Mouse (Mus musculus) hindbrain, postnatal 0 days (tissue): ENCODE data around the gene Pth1r. TPM values are rescaled to one million over a fixed set of nuclear protein-coding genes. Genes with fewer than 3 reads are reported as not detected.
A peak's percentile ranks its signal among the peaks of the same experiment; 100 is the strongest.

Experiments
- ATAC-seq: fragments of 200-750 bp; cut with Nextera tagmentation; 2 replicates; pipeline ENCODE4 v1.8.0; 2017; ENCODE audit warnings: mild to moderate bottlenecking, moderate TSS enrichment, moderate library complexity
- DNase-seq: peaks from one replicate; pipeline ENCODE4 v3.0.0-alpha.2; 2015; ENCODE audit warnings: low spot score
- H3K27ac ChIP-seq: fragments of 300-500 bp; sonication (generic); 2 replicates; pipeline ENCODE4 v1.5.1; 2014; ENCODE audit warnings: mild to moderate bottlenecking
- H3K27me3 ChIP-seq: fragments of 300-500 bp; sonication (generic); 2 replicates; pipeline ENCODE4 v1.6.1; 2014; ENCODE audit warnings: low read length, mixed read lengths; ENCODE audit not compliant: insufficient read depth
- H3K36me3 ChIP-seq: fragments of 300-500 bp; sonication (generic); 2 replicates; pipeline ENCODE4 v1.6.1; 2014; ENCODE audit warnings: low read length, mixed read lengths; ENCODE audit not compliant: insufficient read depth
- H3K4me1 ChIP-seq: fragments of 300-500 bp; sonication (generic); 2 replicates; pipeline ENCODE4 v1.6.1; 2014; ENCODE audit warnings: antibody characterized with exemption, low read length, mixed read lengths; ENCODE audit not compliant: insufficient read depth
- H3K4me2 ChIP-seq: fragments of 300-500 bp; sonication (generic); 2 replicates; pipeline ENCODE4 v1.6.1; 2014; ENCODE audit warnings: low read depth, mild to moderate bottlenecking, low read length, moderate library complexity, mixed read lengths
- H3K4me3 ChIP-seq: fragments of 300-500 bp; sonication (generic); 2 replicates; pipeline ENCODE4 v1.5.1; 2014; ENCODE audit warnings: low read length
- H3K9ac ChIP-seq: fragments of 300-500 bp; sonication (generic); replicated peaks from 2 replicates; pipeline ENCODE4 v1.6.1; 2014; ENCODE audit warnings: mild to moderate bottlenecking, low read length, moderate library complexity, mixed read lengths
- H3K9me3 ChIP-seq: fragments of 300-500 bp; sonication (generic); 2 replicates; pipeline ENCODE4 v1.6.1; 2016; ENCODE audit warnings: low read length, mixed read lengths
- CTCF ChIP-seq: IDR thresholded peaks from 2 replicates; pipeline ENCODE4 v1.5.1; 2016; ENCODE audit warnings: antibody characterized with exemption, control low read depth, low read depth
- WGBS: fragments of 180-500 bp; shearing (Covaris S2); extraction: QIAGEN DNeasy Blood & Tissue Kit; methylation state at CpG from one replicate; pipeline ENCODE4 v1.1.7; 2014; 5-methylcytosine and 5-hydroxymethylcytosine counted together
- polyA plus RNA-seq: library from polyadenylated mRNA; unstranded; fragments of >200 nt; fragmentation: Nextera tagmentation; extraction: Ambion mirVana; gene quantifications from 2 replicates; pipeline ENCODE4 v1.2.1, GENCODE M21; 2015
- total RNA-seq: library from RNA; depleted of rRNA; stranded (reverse); fragments of >200 nt; gene quantifications from 2 replicates; pipeline ENCODE4 v1.2.3, GENCODE M21; 2014

Gene Pth1r
- total and polyA plus RNA-seq, 2 experiments from 2014 or later = 12.5 to 29.2 TPM

DNA sequence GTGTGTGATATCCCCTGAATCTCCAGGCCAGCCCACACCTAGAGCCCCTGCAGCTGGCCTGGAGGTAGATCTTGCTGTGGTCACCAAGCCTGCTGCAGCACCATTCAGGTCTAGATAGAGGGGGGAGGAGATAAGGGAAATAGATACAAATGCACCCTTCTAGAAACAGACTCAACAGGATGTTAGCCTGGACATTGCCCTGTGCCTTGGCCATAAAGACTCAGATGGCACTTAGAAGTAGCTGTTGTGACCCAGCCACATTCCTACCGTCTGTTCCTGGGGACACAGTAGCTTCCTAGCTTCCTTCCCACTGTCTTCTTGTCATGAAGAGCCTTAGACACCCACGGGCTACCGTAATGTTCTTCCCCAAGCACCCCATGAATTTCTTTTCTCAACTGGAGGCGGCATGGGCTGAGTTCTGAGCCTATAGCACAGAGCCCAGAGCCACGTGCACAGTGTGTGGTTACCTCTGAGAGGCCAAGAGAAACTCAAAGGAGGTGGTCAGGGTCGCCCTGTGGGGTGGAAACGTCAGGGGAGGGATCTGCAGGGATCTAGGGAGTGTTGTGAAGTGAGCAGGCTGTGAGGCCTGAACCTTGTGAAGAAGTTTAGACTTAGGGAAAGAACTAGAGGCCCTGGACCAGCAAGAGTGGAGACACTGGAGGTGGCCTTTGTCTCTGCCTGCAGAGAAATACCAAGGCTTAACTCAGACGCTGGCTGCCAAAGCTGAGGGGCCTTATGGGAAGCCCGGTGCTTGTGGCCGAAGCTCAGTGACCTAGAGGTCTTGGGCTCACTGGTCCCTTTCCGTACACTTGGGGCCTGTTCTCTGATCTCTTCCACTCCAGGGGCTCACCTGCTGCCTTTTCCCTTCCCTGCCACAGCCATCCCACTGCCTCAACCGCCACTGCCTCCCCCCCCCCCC, 45.6 kb downstream of the Pth1r start:
- H3K4me2 ChIP-seq = no peak overlapping the region
- no peak overlapping the region for H3K27ac ChIP-seq
- H3K27me3 ChIP-seq = no peaks in the 10 kb centered on the region
- ATAC-seq (no peak), DNase-seq (no peak)
- no peaks in the 10 kb centered on the region for H3K4me1 ChIP-seq
- no peaks in the 10 kb centered on the region for H3K9me3 ChIP-seq
- WGBS = 80% methylated on average over 11 of the region's 12 CpGs
- H3K4me3 ChIP-seq = no peak overlapping the region
- H3K9ac ChIP-seq = no peak overlapping the region
- no peaks in the 10 kb centered on the region for H3K36me3 ChIP-seq
- no peak for TF ChIP-seq CTCF

GRCm38 (mm10) chr9:110699574-110699973, 47.4 kb downstream of the Pth1r start:
- Histone ChIP-seq H3K36me3 (peaks cover 5% of the 10 kb centered on the region; the same call in 1 of the 2 replicates), H3K4me3 (no peak overlapping the region), H3K9me3 (no peaks in the 10 kb centered on the region), H3K9ac (no peak overlapping the region), H3K4me1 (no peaks in the 10 kb centered on the region), H3K4me2 (no peak overlapping the region), H3K27me3 (no peaks in the 10 kb centered on the region), H3K27ac (no peak overlapping the region)
- TF ChIP-seq CTCF = no peak
- 93% methylated on average over 3 of the region's 3 CpGs for WGBS
- ATAC-seq (no peak), DNase-seq (no peak)

DNA sequence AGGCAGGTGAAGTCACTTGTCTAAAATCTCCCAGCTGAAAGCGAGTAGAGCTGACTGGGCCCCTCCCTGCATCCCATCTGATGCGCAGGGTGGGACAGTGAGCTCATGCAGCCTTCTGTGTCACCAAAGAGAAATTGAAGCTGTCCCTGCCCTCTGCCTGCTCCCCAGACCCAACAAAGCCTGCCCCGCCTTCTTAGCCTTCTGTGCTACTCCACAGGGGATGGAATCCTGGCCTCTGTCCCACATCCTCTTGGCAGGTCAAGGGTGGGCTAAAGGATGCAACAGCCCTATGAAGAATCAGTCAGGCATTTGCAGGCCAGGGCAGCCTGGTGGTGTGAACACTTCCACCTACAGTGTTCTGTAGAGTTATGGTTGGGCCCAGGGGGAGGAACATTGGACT, 49.5 kb downstream of the Pth1r start:
- H3K27me3 ChIP-seq = no peaks in the 10 kb centered on the region
- no peak overlapping the region for H3K4me3 ChIP-seq
- no peaks in the 10 kb centered on the region for H3K9me3 ChIP-seq
- no peak overlapping the region for H3K9ac ChIP-seq
- no peak overlapping the region for H3K27ac ChIP-seq
- 0 out of 2 replicates have a peak, but pooled peaks have one; percentile 40 for ATAC-seq
- H3K4me2 ChIP-seq = no peak overlapping the region
- WGBS = 60% methylated on average over 3 of the region's 3 CpGs
- peaks cover 13% of the 10 kb centered on the region for H3K36me3 ChIP-seq
- no peak for TF ChIP-seq CTCF
- no peaks in the 10 kb centered on the region for H3K4me1 ChIP-seq
- peak; percentile 40 for DNase-seq

DNA sequence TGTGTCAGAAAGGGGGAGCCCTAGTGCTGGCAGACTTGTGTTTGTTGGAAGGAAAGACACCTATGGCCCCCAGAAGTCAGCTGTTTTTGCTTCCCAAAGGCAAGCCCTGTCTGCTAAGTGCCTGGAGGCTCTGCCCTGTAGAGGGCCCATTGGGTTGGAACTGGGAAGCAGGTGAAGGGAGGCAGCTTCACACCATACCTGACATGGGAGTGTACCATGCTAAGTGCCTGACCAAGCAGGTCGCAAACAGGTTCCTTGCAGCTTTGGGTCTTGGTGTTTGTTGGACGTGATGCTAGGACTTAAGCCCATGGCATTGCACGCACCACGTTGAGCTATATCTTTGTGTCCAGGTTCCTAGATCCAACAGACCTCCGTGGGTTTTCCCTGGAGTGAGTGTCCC, 50.5 kb downstream of the Pth1r start:
- H3K36me3 ChIP-seq = peaks cover 13% of the 10 kb centered on the region
- no peak overlapping the region for H3K9ac ChIP-seq
- TF ChIP-seq CTCF = no peak
- H3K4me1 ChIP-seq = no peaks in the 10 kb centered on the region
- no peaks in the 10 kb centered on the region for H3K27me3 ChIP-seq
- ATAC-seq (no peak), DNase-seq (no peak)
- H3K4me2 ChIP-seq = no peak overlapping the region
- WGBS = 91% methylated on average over 5 of the region's 5 CpGs
- no peaks in the 10 kb centered on the region for H3K9me3 ChIP-seq
- no peak overlapping the region for H3K4me3 ChIP-seq
- no peak overlapping the region for H3K27ac ChIP-seq

DNA sequence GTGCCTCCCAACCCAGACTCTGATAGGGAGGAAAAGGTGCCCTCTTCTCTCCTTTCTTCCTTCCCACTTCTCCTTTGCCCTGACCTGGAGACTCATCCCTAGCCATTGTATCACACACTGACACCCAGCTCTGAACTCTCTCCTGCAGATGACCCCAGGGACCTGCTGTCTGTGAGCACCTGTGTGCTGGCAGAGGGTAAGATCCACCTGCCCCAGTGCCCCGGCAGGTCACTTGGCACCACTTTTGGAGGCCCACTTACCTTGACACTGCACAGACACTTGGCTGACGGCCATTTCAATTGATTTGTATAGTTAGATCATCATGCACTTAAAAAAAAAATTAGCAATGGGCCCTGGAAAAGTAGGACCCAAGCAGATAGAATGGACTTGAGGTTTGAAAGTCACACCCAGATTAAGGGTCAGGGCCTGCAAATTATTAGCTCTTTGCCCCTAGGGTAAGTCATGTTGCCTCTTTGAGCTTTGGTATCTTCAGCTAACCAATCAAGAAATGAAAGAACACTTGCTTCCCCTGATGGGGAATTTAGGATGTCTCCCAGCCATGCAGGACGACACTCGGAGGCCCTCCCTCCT, 51.7 kb downstream of the Pth1r start:
- Histone ChIP-seq H3K9ac (no peak overlapping the region), H3K4me3 (no peak overlapping the region), H3K36me3 (peaks cover 13% of the 10 kb centered on the region), H3K4me1 (no peaks in the 10 kb centered on the region), H3K4me2 (no peak overlapping the region), H3K27me3 (no peaks in the 10 kb centered on the region), H3K9me3 (no peaks in the 10 kb centered on the region), H3K27ac (no peak overlapping the region)
- no peak for TF ChIP-seq CTCF
- DNase-seq (no peak), ATAC-seq (no peak)
- whole genome bisulfite sequencing = 94% methylated on average over 4 of the region's 4 CpGs

DNA sequence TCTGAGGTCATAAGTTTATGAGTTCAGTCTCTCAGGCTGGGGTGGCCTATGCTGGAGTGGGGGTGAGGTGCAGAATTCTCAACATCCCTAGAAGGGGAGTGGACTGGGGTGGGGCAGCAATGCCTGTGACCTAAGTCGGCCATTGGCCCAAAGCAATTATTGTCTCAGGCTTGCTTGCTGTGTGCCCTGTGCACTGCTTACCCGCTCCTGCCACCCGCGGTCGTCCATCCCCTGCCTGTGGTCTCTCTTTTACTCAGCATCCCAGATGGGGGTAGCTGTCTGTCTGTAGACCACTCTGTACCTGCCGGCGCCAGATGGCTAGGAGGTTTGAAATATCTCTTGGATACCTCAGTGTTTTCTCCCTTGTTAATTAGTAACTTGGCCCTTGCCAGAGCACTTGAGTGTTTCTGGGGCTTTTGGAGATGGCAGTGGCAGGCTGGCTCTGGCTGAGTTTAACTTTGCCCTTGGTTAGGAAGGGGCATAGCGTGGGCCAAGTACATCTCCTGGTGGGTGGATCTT, 57.6 kb downstream of the Pth1r start:
- 82% methylated on average over 8 of the region's 8 CpGs for WGBS
- DNase-seq (no peak), ATAC-seq (no peak)
- Histone ChIP-seq H3K4me3 (no peak overlapping the region), H3K9ac (no peak overlapping the region), H3K4me2 (no peak overlapping the region), H3K27me3 (no peaks in the 10 kb centered on the region), H3K27ac (no peak overlapping the region), H3K9me3 (no peaks in the 10 kb centered on the region), H3K4me1 (peaks cover 16% of the 10 kb centered on the region; the same call in 1 of the 2 replicates), H3K36me3 (peaks cover 8% of the 10 kb centered on the region; the same call in 1 of the 2 replicates)
- TF ChIP-seq CTCF = no peak
